Mouse (Mus musculus) small intestine, adult 2 months (tissue): ENCODE data around the gene Slc9b2. TPM values are rescaled to one million over a fixed set of nuclear protein-coding genes. Genes with fewer than 3 reads are reported as not detected.

Experiments
- H3K27ac ChIP-seq: fragments of 200-500 bp; 2 replicates; pipeline ENCODE4 v1.5.1; 2012; ENCODE audit warnings: low read depth, low read length, control low read depth, inconsistent platforms; ENCODE audit not compliant: insufficient read depth
- H3K27me3 ChIP-seq: fragments of 200-500 bp; 2 replicates; pipeline ENCODE4 v1.6.1; 2012; ENCODE audit warnings: mild to moderate bottlenecking, moderate library complexity, low read length, inconsistent platforms; ENCODE audit not compliant: control insufficient read depth, insufficient read depth
- H3K36me3 ChIP-seq: fragments of 200-500 bp; 2 replicates; pipeline ENCODE4 v1.6.1; 2012; ENCODE audit warnings: mild to moderate bottlenecking, low read length, control low read depth, inconsistent platforms; ENCODE audit not compliant: control insufficient read depth, insufficient read depth
- H3K4me1 ChIP-seq: fragments of 200-500 bp; 2 replicates; pipeline ENCODE4 v1.6.1; 2012; ENCODE audit warnings: low read length, inconsistent platforms, mixed read lengths; ENCODE audit not compliant: control insufficient read depth, insufficient read depth, insufficient read length
- H3K4me3 ChIP-seq: fragments of 200-500 bp; 2 replicates; pipeline ENCODE4 v1.5.1; 2012; ENCODE audit warnings: low read depth, mild to moderate bottlenecking, control low read depth, inconsistent platforms, low read length, moderate library complexity
- CTCF ChIP-seq: fragments of 200-500 bp; IDR thresholded peaks from 2 replicates; pipeline ENCODE4 v1.5.1; 2012; ENCODE audit warnings: low read depth, mild to moderate bottlenecking, control low read depth, inconsistent platforms, low read length, moderate library complexity, mixed read lengths; ENCODE audit not compliant: insufficient replicate concordance, insufficient read length; ENCODE audit errors: extremely low read depth
- POLR2A ChIP-seq: fragments of 200-500 bp; IDR thresholded peaks from 2 replicates; pipeline ENCODE4 v1.6.1; 2012; ENCODE audit warnings: low read depth, mild to moderate bottlenecking, control low read depth, inconsistent platforms, low read length, moderate library complexity
- WGBS: fragments of 180-500 bp; shearing (Covaris S2); methylation state at CpG from one replicate; pipeline ENCODE4 v1.1.7; 2018; 5-methylcytosine and 5-hydroxymethylcytosine counted together
- polyA plus RNA-seq: library from polyadenylated mRNA; depleted of rRNA; stranded (reverse); fragments of >200 nt; gene quantifications from 2 replicates; pipeline ENCODE4 v1.2.3, GENCODE M21; 2012

Slc9b2 gene
- polyA plus RNA-seq, 1 experiment = not detected

GRCm38 (mm10) chr3:135327601-135328000 lies 20.1 kb downstream of the Slc9b2 start:
- H3K27me3 ChIP-seq = no peaks in the 10 kb centered on the region
- no peaks in the 10 kb centered on the region for H3K36me3 ChIP-seq
- no peak overlapping the region for H3K27ac ChIP-seq
- WGBS = 64% methylated on average over 2 of the region's 2 CpGs
- no peak overlapping the region for H3K4me3 ChIP-seq
- TF ChIP-seq CTCF = peak; percentile 36; the same call in 1 of the 2 replicates
- no peak for TF ChIP-seq POLR2A
- H3K4me1 ChIP-seq = no peaks in the 10 kb centered on the region

DNA sequence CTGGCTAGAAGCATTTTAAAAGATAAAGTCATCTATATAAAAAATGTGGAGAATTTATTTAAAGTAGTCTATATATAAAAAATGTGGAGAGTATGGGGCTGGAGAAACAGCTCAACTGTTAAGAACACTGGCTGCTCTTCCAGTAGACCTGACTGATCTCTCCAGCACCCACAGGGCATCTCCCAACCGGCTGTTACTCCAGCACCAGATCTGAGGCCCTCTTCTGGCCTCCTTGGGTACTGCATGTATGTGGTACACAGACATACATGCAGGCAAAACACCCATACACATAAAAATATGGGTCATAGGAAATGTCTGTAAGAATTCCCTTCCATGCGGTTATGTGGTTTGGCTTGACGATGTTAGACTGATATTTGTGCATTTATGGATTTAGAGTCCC lies 21.1 kb downstream of the Slc9b2 start:
- Histone ChIP-seq H3K27me3 (no peaks in the 10 kb centered on the region), H3K4me3 (no peak overlapping the region), H3K36me3 (no peaks in the 10 kb centered on the region), H3K4me1 (no peaks in the 10 kb centered on the region), H3K27ac (no peak overlapping the region)
- WGBS = 50% methylated on average over 3 of the region's 3 CpGs
- TF ChIP-seq CTCF = peak; percentile 53; the same call in 1 of the 2 replicates
- TF ChIP-seq POLR2A = no peak

GRCm38 (mm10) chr3:135332691-135333090 lies 25.2 kb downstream of the Slc9b2 start:
- Histone ChIP-seq H3K27ac (no peak overlapping the region), H3K4me1 (no peaks in the 10 kb centered on the region; the same call in 1 of the 2 replicates), H3K27me3 (no peaks in the 10 kb centered on the region), H3K4me3 (no peak overlapping the region), H3K36me3 (no peaks in the 10 kb centered on the region)
- no peak for TF ChIP-seq CTCF
- TF ChIP-seq POLR2A = no peak

DNA sequence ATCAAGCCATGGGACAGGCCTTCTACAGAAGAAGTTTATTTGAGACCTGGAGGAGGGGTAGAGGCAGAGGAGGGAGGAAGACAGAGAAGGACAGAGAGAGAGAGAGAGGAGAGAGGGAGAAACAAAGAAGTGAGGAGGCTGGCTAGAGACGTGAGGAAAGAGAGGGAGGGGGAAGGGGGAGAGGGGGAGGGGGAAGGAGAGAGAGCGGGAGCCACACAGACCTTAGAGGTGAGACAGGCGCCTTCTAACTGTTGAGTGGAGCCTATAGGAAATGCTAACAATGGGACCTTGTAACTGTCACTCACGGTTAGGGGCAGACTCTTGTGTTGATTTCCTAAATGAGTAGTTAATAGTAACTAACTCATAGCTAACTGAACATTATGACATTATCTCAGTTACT lies 26.3 kb downstream of the Slc9b2 start:
- WGBS = 69% methylated on average over 4 of the region's 4 CpGs
- no peaks in the 10 kb centered on the region; the same call in 1 of the 2 replicates for H3K4me1 ChIP-seq
- H3K4me3 ChIP-seq = no peak overlapping the region
- no peaks in the 10 kb centered on the region for H3K27me3 ChIP-seq
- no peak overlapping the region for H3K27ac ChIP-seq
- H3K36me3 ChIP-seq = no peaks in the 10 kb centered on the region
- TF ChIP-seq CTCF (no peak), POLR2A (no peak)

- Histone ChIP-seq H3K4me1 (no peaks in the 10 kb centered on the region), H3K4me3 (no peak within 1 kb of the TSS), H3K27me3 (no peaks in the 10 kb centered on the region), H3K27ac (no peak within 1 kb of the TSS), H3K36me3 (no peaks in the 10 kb centered on the region)
- WGBS = 79% methylated on average over 14 of the region's 14 CpGs
- TF ChIP-seq POLR2A = no peak
Measured at GRCm38 (mm10) chr3:135347739-135348264, 40.3 kb downstream of the Slc9b2 start, which contains the start of gene Slc9b1. Gene Slc9b1, plus strand, starts transcription at chr3:135348029.

DNA sequence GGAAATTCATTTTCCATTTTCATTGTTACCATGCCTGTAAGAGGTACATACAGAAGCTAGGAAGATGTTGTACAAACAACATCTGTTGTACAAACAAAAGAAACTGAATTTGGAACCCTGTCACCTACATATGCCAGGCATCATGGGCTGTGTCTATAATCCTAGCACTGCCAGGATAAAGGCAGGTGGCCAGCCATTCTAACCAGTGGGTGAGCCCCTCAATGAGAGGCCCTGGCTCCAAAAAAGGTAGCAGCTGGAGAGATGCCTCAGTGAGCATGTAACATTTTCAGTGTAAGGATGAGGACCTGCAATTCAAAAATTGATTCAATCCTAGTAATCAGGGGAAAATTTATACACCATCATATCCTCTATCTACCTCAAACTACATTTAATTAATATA lies 41.5 kb downstream of the Slc9b2 start:
- no peak overlapping the region for H3K4me3 ChIP-seq
- H3K27ac ChIP-seq = no peak overlapping the region
- TF ChIP-seq POLR2A = no peak
- no peak for TF ChIP-seq CTCF
- no peaks in the 10 kb centered on the region for H3K36me3 ChIP-seq
- H3K27me3 ChIP-seq = no peaks in the 10 kb centered on the region
- no peaks in the 10 kb centered on the region for H3K4me1 ChIP-seq

GRCm38 (mm10) chr3:135351857-135352256 lies 44.4 kb downstream of the Slc9b2 start:
- H3K27me3 ChIP-seq = 0 out of 2 replicates have a peak, but pooled peaks cover 2% of the 10 kb centered on the region
- WGBS = 93% methylated on average over 3 of the region's 3 CpGs
- TF ChIP-seq POLR2A = no peak
- TF ChIP-seq CTCF = no peak
- no peak overlapping the region for H3K4me3 ChIP-seq
- H3K4me1 ChIP-seq = no peaks in the 10 kb centered on the region
- H3K36me3 ChIP-seq = no peaks in the 10 kb centered on the region
- no peak overlapping the region for H3K27ac ChIP-seq
